In genomic region chr5:122285029-122285766, GRCm38 (mm10) we compare ENCODE assay signal across 8 mouse cellular contexts. TPM values are rescaled to one million over a fixed set of nuclear protein-coding genes. Genes with fewer than 3 reads are reported as not detected.
DNase-seq lines count a peak whose midpoint lies in the region; ATAC-seq lines count a peak whose summit lies in the region.

No protein-coding gene starts in this region.

- peak; percentile 41; the same call in 1 of the 2 replicates for ATAC-seq in cerebellum, adult (ENCODE audit: insufficient number of reproducible peaks, low FRiP score, low TSS enrichment)
- ATAC-seq in forebrain, embryonic 14.5 days = peak; percentile 47
- ATAC-seq in hindbrain, embryonic 11.5 days (ENCODE audit: low FRiP score) = peak; percentile 41
- peak; percentile 35; the same call in 1 of the 2 replicates for ATAC-seq in limb, embryonic 12.5 days (ENCODE audit: insufficient number of reproducible peaks, insufficient read depth, low FRiP score, low TSS enrichment, low read depth)
- ATAC-seq in midbrain, embryonic 11.5 days (ENCODE audit: low FRiP score) = peak; percentile 60
- ATAC-seq in stomach, embryonic 16.5 days (ENCODE audit: insufficient read depth, low FRiP score) = peak; percentile 21; the same call in 1 of the 2 replicates

- peak overlapping the region; percentile 82; the same call in 1 of the 2 replicates for H3K27ac ChIP-seq in forebrain, embryonic 14.5 days (ENCODE audit: low read depth, low read length)
- H3K27ac ChIP-seq in hindbrain, embryonic 11.5 days (ENCODE audit: low read depth, low read length) = peak overlapping the region; percentile 72; the same call in 1 of the 2 replicates
- no peak overlapping the region for H3K27ac ChIP-seq in limb, embryonic 12.5 days
- H3K27ac ChIP-seq in midbrain, embryonic 11.5 days (ENCODE audit: low read depth, low read length) = no peak overlapping the region
- H3K27ac ChIP-seq in stomach, embryonic 16.5 days (ENCODE audit: low read length) = peak overlapping the region; percentile 69

- H3K9ac ChIP-seq in forebrain, embryonic 14.5 days (ENCODE audit: low read length) = peak overlapping the region; percentile 84
- H3K9ac ChIP-seq in hindbrain, embryonic 11.5 days (ENCODE audit: low read depth, low read length) = peak overlapping the region; percentile 92
- peak overlapping the region; percentile 83 for H3K9ac ChIP-seq in limb, embryonic 12.5 days (replicated peaks)
- H3K9ac ChIP-seq in midbrain, embryonic 11.5 days (ENCODE audit: low read length) = peak overlapping the region; percentile 88
- H3K9ac ChIP-seq in stomach, embryonic 16.5 days (ENCODE audit: low read length) = peak overlapping the region; percentile 94

- H3K4me3 ChIP-seq in forebrain, embryonic 14.5 days (ENCODE audit: low read depth, low read length) = peak overlapping the region; percentile 94
- peak overlapping the region; percentile 95 for H3K4me3 ChIP-seq in hindbrain, embryonic 11.5 days (ENCODE audit: low read depth, low read length)
- H3K4me3 ChIP-seq in limb, embryonic 12.5 days (replicated peaks) = peak overlapping the region; percentile 98
- peak overlapping the region; percentile 99 for H3K4me3 ChIP-seq in midbrain, embryonic 11.5 days (ENCODE audit: low read depth, low read length)
- peak overlapping the region; percentile 73 for H3K4me3 ChIP-seq in stomach, embryonic 16.5 days (replicated peaks; ENCODE audit: low read length)

- H3K27me3 ChIP-seq in forebrain, embryonic 14.5 days (replicated peaks; ENCODE audit: control insufficient read depth, insufficient read depth, low read length) = no peaks in the 10 kb centered on the region
- no peaks in the 10 kb centered on the region for H3K27me3 ChIP-seq in hindbrain, embryonic 11.5 days (ENCODE audit: control insufficient read depth, insufficient read depth, low read length)
- no peaks in the 10 kb centered on the region for H3K27me3 ChIP-seq in limb, embryonic 12.5 days
- no peaks in the 10 kb centered on the region for H3K27me3 ChIP-seq in midbrain, embryonic 11.5 days (ENCODE audit: control insufficient read depth, insufficient read depth, low read length)
- H3K27me3 ChIP-seq in stomach, embryonic 16.5 days (ENCODE audit: control insufficient read depth, insufficient read depth, low read length) = no peaks in the 10 kb centered on the region

- H3K9me3 ChIP-seq in forebrain, embryonic 14.5 days (replicated peaks; ENCODE audit: control insufficient read depth, low read length) = no peaks in the 10 kb centered on the region
- no peaks in the 10 kb centered on the region for H3K9me3 ChIP-seq in hindbrain, embryonic 11.5 days (ENCODE audit: control insufficient read depth, low read length)
- 0 out of 2 replicates have a peak, but pooled peaks cover 5% of the 10 kb centered on the region for H3K9me3 ChIP-seq in limb, embryonic 12.5 days
- no peaks in the 10 kb centered on the region; the same call in 1 of the 2 replicates for H3K9me3 ChIP-seq in midbrain, embryonic 11.5 days (ENCODE audit: control insufficient read depth, low read length)
- H3K9me3 ChIP-seq in stomach, embryonic 16.5 days (replicated peaks; ENCODE audit: control insufficient read depth, low read length) = no peaks in the 10 kb centered on the region

- intact Hi-C loops in heart, postnatal 25 days (cut with DNase I) = loop anchor here (5.0 kb wide), 1 partner anchor 37 kb away; no protein-coding TSS in a partner anchor

- H3K36me3 ChIP-seq in forebrain, embryonic 14.5 days (ENCODE audit: control insufficient read depth, insufficient read depth, low read length) = peaks cover 7% of the 10 kb centered on the region; the same call in 1 of the 2 replicates
- no peaks in the 10 kb centered on the region for H3K36me3 ChIP-seq in hindbrain, embryonic 11.5 days (ENCODE audit: control insufficient read depth, insufficient read depth, low read length)
- peaks cover 28% of the 10 kb centered on the region for H3K36me3 ChIP-seq in limb, embryonic 12.5 days
- no peaks in the 10 kb centered on the region for H3K36me3 ChIP-seq in midbrain, embryonic 11.5 days (ENCODE audit: control insufficient read depth, insufficient read depth, low read length)
- no peaks in the 10 kb centered on the region for H3K36me3 ChIP-seq in stomach, embryonic 16.5 days (ENCODE audit: control insufficient read depth, insufficient read depth, low read length)

- H3K4me1 ChIP-seq in forebrain, embryonic 14.5 days (ENCODE audit: control insufficient read depth, insufficient read depth, low read length) = peaks cover 9% of the 10 kb centered on the region
- H3K4me1 ChIP-seq in hindbrain, embryonic 11.5 days (replicated peaks; ENCODE audit: control insufficient read depth, insufficient read depth, low read length) = peaks cover 3% of the 10 kb centered on the region; the same call in 1 of the 2 replicates
- H3K4me1 ChIP-seq in limb, embryonic 12.5 days (replicated peaks) = peaks cover 25% of the 10 kb centered on the region
- H3K4me1 ChIP-seq in midbrain, embryonic 11.5 days (ENCODE audit: control insufficient read depth, insufficient read depth, low read length) = peaks cover 15% of the 10 kb centered on the region
- H3K4me1 ChIP-seq in stomach, embryonic 16.5 days (ENCODE audit: control insufficient read depth, insufficient read depth, low read length) = peaks cover 32% of the 10 kb centered on the region

- peak; percentile 66 to 68 for DNase-seq in heart, adult 18-20 months
- DNase-seq in heart, postnatal 25 days (ENCODE audit: low spot score) = no peak
- peak; percentile 52 for DNase-seq in forebrain, embryonic 14.5 days (ENCODE audit: low spot score)
- no peak for DNase-seq in hindbrain, embryonic 11.5 days (ENCODE audit: low spot score)
- no peak for DNase-seq in midbrain, embryonic 11.5 days (ENCODE audit: low spot score, missing footprints)

- WGBS in forebrain, embryonic 14.5 days = under 1% methylated on average over 34 of the region's 34 CpGs
- 1% methylated on average over 34 of the region's 34 CpGs for WGBS in hindbrain, embryonic 11.5 days
- WGBS in limb, embryonic 12.5 days = 1% methylated on average over 34 of the region's 34 CpGs
- 1% methylated on average over 34 of the region's 34 CpGs for WGBS in midbrain, embryonic 11.5 days
- under 1% methylated on average over 34 of the region's 34 CpGs for WGBS in stomach, embryonic 16.5 days

- H3K4me2 ChIP-seq in forebrain, embryonic 14.5 days (ENCODE audit: low read length) = peak overlapping the region; percentile 64
- peak overlapping the region; percentile 97 for H3K4me2 ChIP-seq in hindbrain, embryonic 11.5 days (replicated peaks; ENCODE audit: low read depth, low read length)
- peak overlapping the region; percentile 98 for H3K4me2 ChIP-seq in limb, embryonic 12.5 days
- H3K4me2 ChIP-seq in midbrain, embryonic 11.5 days = peak overlapping the region; percentile 98
- H3K4me2 ChIP-seq in stomach, embryonic 16.5 days (ENCODE audit: low read depth, low read length) = peak overlapping the region; percentile 83

RNA-seq across cellular contexts. Expression of gene Pptc7, which starts 1.0 kb away (rescaled TPM):
- total RNA-seq in heart, adult 18-20 months (2021) = 100 to 1,000 TPM; 112 to 135 TPM
- total RNA-seq in heart, postnatal 25 days (2021) = 10 to 100 TPM; 91.3 to 93.5 TPM
- 5.2 and 5.9 TPM in 2 replicates for polyA plus RNA-seq in forebrain, embryonic 14.5 days (2014; fragmentation: Nextera tagmentation; extraction: Ambion mirVana)
- 8.1 and 8.4 TPM in 2 replicates for polyA plus RNA-seq in hindbrain, embryonic 11.5 days (2014; fragmentation: Nextera tagmentation; extraction: Ambion mirVana)
- polyA plus RNA-seq in limb, embryonic 12.5 days (2016; fragmentation: Nextera tagmentation; extraction: Ambion mirVana) = 10.1 and 11.4 TPM in 2 replicates
- 7.6 and 8.8 TPM in 2 replicates for polyA plus RNA-seq in midbrain, embryonic 11.5 days (2014; fragmentation: Nextera tagmentation; extraction: Ambion mirVana)
- 8.0 and 8.3 TPM in 2 replicates for polyA plus RNA-seq in stomach, embryonic 16.5 days (2015; fragmentation: Nextera tagmentation; extraction: Ambion mirVana)

RNA-seq across cellular contexts. Expression of gene Tctn1, which starts 20.9 kb away (rescaled TPM):
- total RNA-seq in heart, adult 18-20 months (2021) = 1 to 10 TPM; 2.8 to 4.9 TPM
- 1 to 10 TPM; 3.5 to 4.7 TPM for total RNA-seq in heart, postnatal 25 days (2021)
- 3.5 and 3.6 TPM in 2 replicates for polyA plus RNA-seq in forebrain, embryonic 14.5 days (2014; fragmentation: Nextera tagmentation; extraction: Ambion mirVana)
- 4.4 and 5.6 TPM in 2 replicates for polyA plus RNA-seq in hindbrain, embryonic 11.5 days (2014; fragmentation: Nextera tagmentation; extraction: Ambion mirVana)
- polyA plus RNA-seq in limb, embryonic 12.5 days (2016; fragmentation: Nextera tagmentation; extraction: Ambion mirVana) = 4.5 and 4.8 TPM in 2 replicates
- polyA plus RNA-seq in midbrain, embryonic 11.5 days (2014; fragmentation: Nextera tagmentation; extraction: Ambion mirVana) = 4.3 and 4.8 TPM in 2 replicates
- polyA plus RNA-seq in stomach, embryonic 16.5 days (2015; fragmentation: Nextera tagmentation; extraction: Ambion mirVana) = 5.0 and 7.2 TPM in 2 replicates

Comparison
In these comparisons a context has a peak if more than half of its experiments do, and no peak if none do; other contexts are left out.
1. DNase-seq: peak in heart, adult 18-20 months (2 of 2) and forebrain, embryonic 14.5 days (single experiment); none in heart, postnatal 25 days (single experiment), hindbrain, embryonic 11.5 days (single experiment) and midbrain, embryonic 11.5 days (single experiment).
2. H3K27ac ChIP-seq: peak in forebrain, embryonic 14.5 days (single experiment), hindbrain, embryonic 11.5 days (single experiment) and stomach, embryonic 16.5 days (single experiment); none in limb, embryonic 12.5 days (single experiment) and midbrain, embryonic 11.5 days (single experiment).
3. Peak in every context shown above with its lines, with median percentiles within 50 percentile points of each other: ATAC-seq, H3K4me2 ChIP-seq, H3K4me3 ChIP-seq and H3K9ac ChIP-seq.